Mouse (Mus musculus) embryonic facial prominence, embryonic 11.5 days (tissue): ENCODE data around the gene Rora. TPM values are rescaled to one million over a fixed set of nuclear protein-coding genes. Genes with fewer than 3 reads are reported as not detected.

Source experiments
- ATAC-seq: fragments of 200-750 bp; cut with Nextera tagmentation; replicated peaks from 2 replicates; pipeline ENCODE4 v1.8.0; 2017; ENCODE audit warnings: low read depth; ENCODE audit not compliant: insufficient number of reproducible peaks, low FRiP score, low TSS enrichment
- DNase-seq: peaks from one replicate; pipeline ENCODE4 v3.0.0-alpha.2; 2015; ENCODE audit warnings: low spot score
- H3K27ac ChIP-seq: fragments of 300-500 bp; sonication (generic); replicated peaks from 2 replicates; pipeline ENCODE4 v1.5.1; 2014; ENCODE audit warnings: mild to moderate bottlenecking, low read depth, low read length, control low read depth
- H3K27me3 ChIP-seq: fragments of 300-500 bp; sonication (generic); 2 replicates; pipeline ENCODE4 v1.6.1; 2014; ENCODE audit warnings: mild to moderate bottlenecking, low read length, moderate library complexity, mixed read lengths; ENCODE audit not compliant: control insufficient read depth, insufficient read depth
- H3K36me3 ChIP-seq: fragments of 300-500 bp; sonication (generic); replicated peaks from 2 replicates; pipeline ENCODE4 v1.6.1; 2014; ENCODE audit warnings: low read depth, mild to moderate bottlenecking, low read length, moderate library complexity, mixed read lengths; ENCODE audit not compliant: control insufficient read depth, insufficient read depth
- H3K4me1 ChIP-seq: fragments of 300-500 bp; sonication (generic); 2 replicates; pipeline ENCODE4 v1.6.1; 2014; ENCODE audit warnings: low read length, mixed read lengths; ENCODE audit not compliant: control insufficient read depth, insufficient read depth
- H3K4me2 ChIP-seq: fragments of 300-500 bp; sonication (generic); 2 replicates; pipeline ENCODE4 v1.6.1; 2014; ENCODE audit warnings: low read depth, mild to moderate bottlenecking, control low read depth, low read length, moderate library complexity
- H3K4me3 ChIP-seq: fragments of 300-500 bp; sonication (generic); 2 replicates; pipeline ENCODE4 v1.5.1; 2014; ENCODE audit warnings: low read depth, low read length, control low read depth
- H3K9ac ChIP-seq: fragments of 300-500 bp; sonication (generic); replicated peaks from 2 replicates; pipeline ENCODE4 v1.6.1; 2014; ENCODE audit warnings: mild to moderate bottlenecking, control low read depth, low read length
- H3K9me3 ChIP-seq: fragments of 300-500 bp; sonication (generic); replicated peaks from 2 replicates; pipeline ENCODE4 v1.6.1; 2016; ENCODE audit warnings: mild to moderate bottlenecking, low read length, inconsistent platforms, mixed read lengths; ENCODE audit not compliant: control insufficient read depth
- WGBS: fragments of 180-500 bp; shearing (Covaris S2); extraction: QIAGEN DNeasy Blood & Tissue Kit; methylation state at CpG from one replicate; pipeline ENCODE4 v1.1.7; 2014; 5-methylcytosine and 5-hydroxymethylcytosine counted together
- polyA plus RNA-seq: library from polyadenylated mRNA; unstranded; fragments of >200 nt; fragmentation: Nextera tagmentation; extraction: Ambion mirVana; gene quantifications from 2 replicates; pipeline ENCODE4 v1.2.1, GENCODE M21; 2014

The Rora gene
- polyA plus RNA-seq, 1 experiment from 2014 or later: 5.7 TPM

- WGBS: 30% methylated on average over 9 of the region's 9 CpGs
- H3K4me1 ChIP-seq: no peaks in the 10 kb centered on the region
- H3K4me3 ChIP-seq: no peak overlapping the region
- ATAC-seq: no peak
- no peak overlapping the region for H3K27ac ChIP-seq
- no peak overlapping the region for H3K9ac ChIP-seq
- no peaks in the 10 kb centered on the region for H3K36me3 ChIP-seq
- H3K4me2 ChIP-seq: no peak overlapping the region
- no peaks in the 10 kb centered on the region for H3K9me3 ChIP-seq
- DNase-seq: no peak
- no peaks in the 10 kb centered on the region for H3K27me3 ChIP-seq
Observed at GRCm38 (mm10) chr9:69114429-69114984, 460.9 kb downstream of the Rora start.

- Histone ChIP-seq H3K9me3 (no peaks in the 10 kb centered on the region), H3K36me3 (no peaks in the 10 kb centered on the region), H3K27ac (no peak overlapping the region), H3K4me2 (no peak overlapping the region), H3K9ac (no peak overlapping the region), H3K4me3 (no peak overlapping the region), H3K27me3 (no peaks in the 10 kb centered on the region), H3K4me1 (no peaks in the 10 kb centered on the region)
- ATAC-seq (no peak), DNase-seq (no peak)
- WGBS: 72% methylated on average over 2 of the region's 2 CpGs
Observed at GRCm38 (mm10) chr9:69116740-69117139, 463.2 kb downstream of the Rora start.

- ATAC-seq: no peak
- peak; percentile 14 for DNase-seq
- WGBS: 65% methylated on average over 12 of the region's 12 CpGs
- Histone ChIP-seq H3K36me3 (no peaks in the 10 kb centered on the region), H3K27me3 (no peaks in the 10 kb centered on the region), H3K27ac (no peak overlapping the region), H3K4me3 (no peak overlapping the region), H3K9ac (no peak overlapping the region), H3K9me3 (no peaks in the 10 kb centered on the region), H3K4me2 (no peak overlapping the region), H3K4me1 (no peaks in the 10 kb centered on the region)
Observed at GRCm38 (mm10) chr9:69121117-69121740, 467.6 kb downstream of the Rora start.

GRCm38 (mm10) chr9:69125011-69125786 is 471.6 kb downstream of the Rora start:
- peak; percentile 52 for DNase-seq
- Histone ChIP-seq H3K9me3 (no peaks in the 10 kb centered on the region), H3K27me3 (no peaks in the 10 kb centered on the region), H3K9ac (no peak overlapping the region), H3K4me1 (no peaks in the 10 kb centered on the region), H3K4me3 (no peak overlapping the region), H3K4me2 (peak overlapping the region; percentile 30; the same call in 1 of the 2 replicates), H3K27ac (no peak overlapping the region), H3K36me3 (no peaks in the 10 kb centered on the region)
- WGBS: 15% methylated on average over 22 of the region's 22 CpGs
- ATAC-seq: no peak

GRCm38 (mm10) chr9:69125787-69126161 is 472.2 kb downstream of the Rora start:
- no peaks in the 10 kb centered on the region for H3K4me1 ChIP-seq
- DNase-seq (no peak), ATAC-seq (no peak)
- H3K9ac ChIP-seq: no peak overlapping the region
- no peaks in the 10 kb centered on the region for H3K27me3 ChIP-seq
- H3K36me3 ChIP-seq: no peaks in the 10 kb centered on the region
- 69% methylated on average over 7 of the region's 7 CpGs for WGBS
- peak overlapping the region; percentile 30; the same call in 1 of the 2 replicates for H3K4me2 ChIP-seq
- no peak overlapping the region for H3K4me3 ChIP-seq
- no peak overlapping the region for H3K27ac ChIP-seq
- H3K9me3 ChIP-seq: no peaks in the 10 kb centered on the region

GRCm38 (mm10) chr9:69126595-69126994 is 473.0 kb downstream of the Rora start:
- Histone ChIP-seq H3K27me3 (no peaks in the 10 kb centered on the region), H3K4me2 (no peak overlapping the region), H3K4me3 (no peak overlapping the region), H3K9ac (no peak overlapping the region), H3K9me3 (no peaks in the 10 kb centered on the region), H3K36me3 (no peaks in the 10 kb centered on the region), H3K27ac (no peak overlapping the region), H3K4me1 (no peaks in the 10 kb centered on the region)
- ATAC-seq (no peak), DNase-seq (no peak)
- 94% methylated on average over 2 of the region's 2 CpGs for WGBS

GRCm38 (mm10) chr9:69128335-69128734 is 474.7 kb downstream of the Rora start:
- ATAC-seq (no peak), DNase-seq (no peak)
- Histone ChIP-seq H3K36me3 (no peaks in the 10 kb centered on the region), H3K4me1 (no peaks in the 10 kb centered on the region), H3K9me3 (no peaks in the 10 kb centered on the region), H3K4me2 (no peak overlapping the region), H3K9ac (no peak overlapping the region), H3K27ac (no peak overlapping the region), H3K27me3 (no peaks in the 10 kb centered on the region), H3K4me3 (no peak overlapping the region)
- 82% methylated on average over 6 of the region's 6 CpGs for WGBS

- no peak overlapping the region for H3K9ac ChIP-seq
- no peaks in the 10 kb centered on the region for H3K4me1 ChIP-seq
- H3K4me2 ChIP-seq: no peak overlapping the region
- no peaks in the 10 kb centered on the region for H3K9me3 ChIP-seq
- no peak for DNase-seq
- 72% methylated on average over 6 of the region's 6 CpGs for WGBS
- H3K36me3 ChIP-seq: no peaks in the 10 kb centered on the region
- H3K4me3 ChIP-seq: no peak overlapping the region
- no peak overlapping the region for H3K27ac ChIP-seq
- ATAC-seq: no peak
- no peaks in the 10 kb centered on the region for H3K27me3 ChIP-seq
Observed at GRCm38 (mm10) chr9:69132995-69133394, 479.4 kb downstream of the Rora start.
